Mouse (Mus musculus) ovary, postnatal 10 days (tissue): ENCODE data around the gene Taf8.
A peak's percentile ranks its signal among the peaks of the same experiment; 100 is the strongest.

Source experiments
- DNase-seq: peaks from one replicate; pipeline ENCODE4 v3.0.0; 2022; ENCODE audit warnings: low spot score

The Taf8 gene

DNA sequence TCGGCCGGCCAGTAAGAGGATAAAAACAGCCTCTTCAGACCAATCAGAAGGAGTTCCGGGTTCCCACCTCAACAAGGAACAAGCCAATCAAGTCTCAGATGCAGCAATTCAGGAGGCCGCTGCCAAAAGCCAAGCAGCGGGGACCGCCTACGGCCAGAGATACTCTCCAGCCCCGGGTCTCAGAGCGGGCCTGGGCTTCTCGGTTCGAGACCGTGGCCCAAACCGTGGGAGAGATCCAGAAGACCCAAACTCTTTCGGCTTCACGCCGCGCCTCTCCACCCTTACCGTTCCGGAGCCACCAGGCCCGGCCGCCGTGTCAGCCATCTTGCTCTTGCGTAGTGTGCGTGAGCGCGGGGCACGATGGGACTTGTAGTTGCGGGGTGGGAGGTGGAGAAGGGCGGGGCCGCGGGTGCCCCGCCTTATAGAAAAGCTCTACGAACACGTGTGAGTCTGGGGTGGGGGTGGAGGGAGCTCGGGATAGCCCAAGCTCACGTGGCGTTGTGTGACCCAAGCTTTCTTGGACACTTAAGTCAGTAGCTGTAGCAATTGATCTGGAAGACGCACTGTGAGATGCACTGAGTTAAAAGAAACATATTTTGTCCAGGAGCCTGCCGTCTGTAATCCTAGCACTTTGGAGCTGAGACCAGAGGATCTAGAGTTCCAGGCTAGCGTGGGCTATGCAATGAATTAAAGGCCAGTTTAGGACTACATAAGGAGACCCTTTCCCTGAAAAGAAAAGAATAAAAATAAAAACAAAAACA is at the start of gene Taf8:
Taf8 (minus strand) TSS at position 347 of the 761 bp plus-strand sequence.
- DNase-seq, result peak; percentile 93

DNA sequence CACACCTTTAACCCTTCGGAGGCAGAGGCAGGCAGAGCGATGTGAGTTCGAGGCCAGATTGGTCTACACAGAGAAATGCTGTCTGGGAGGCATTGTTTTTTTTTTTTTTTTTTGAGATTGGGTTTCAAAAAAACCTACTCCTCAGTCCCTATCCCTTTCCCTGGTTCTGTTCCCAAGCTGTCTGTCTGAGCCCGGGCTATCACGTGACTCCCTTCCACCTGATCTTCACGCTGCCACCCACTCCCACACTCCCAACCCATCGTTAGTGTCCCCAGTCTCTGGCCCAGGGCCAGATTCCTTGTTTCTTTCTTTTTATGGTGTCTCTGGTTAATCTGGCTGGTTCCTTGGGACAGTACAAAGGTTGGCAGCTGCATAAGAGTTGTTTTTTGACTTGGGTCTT is 49.0 kb upstream of the Taf8 start:
- no peak for DNase-seq

DNA sequence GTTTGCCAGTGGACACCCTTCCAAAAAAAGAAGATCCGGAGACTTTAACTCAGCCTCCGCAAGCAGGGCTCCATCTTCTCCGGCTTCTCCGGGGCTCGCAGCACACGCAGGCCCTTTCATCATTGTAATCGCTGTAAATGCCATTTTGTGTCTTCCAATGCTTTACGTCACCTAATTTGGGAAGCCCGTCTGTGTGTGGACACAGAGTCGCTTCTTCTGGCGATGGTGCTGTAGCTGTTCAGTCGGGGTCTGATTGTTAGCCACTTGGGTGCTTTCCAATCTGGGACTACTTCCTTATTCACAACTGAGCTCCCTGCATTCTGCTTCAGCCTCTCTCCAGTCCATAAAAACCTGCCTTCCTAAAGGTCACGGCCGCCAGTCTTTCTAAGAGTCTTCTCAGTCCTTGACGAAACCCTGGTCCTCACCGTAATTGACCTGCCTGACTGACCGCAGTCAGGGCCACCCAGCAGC is 43.8 kb upstream of the Taf8 start:
- DNase-seq, result no peak

DNA sequence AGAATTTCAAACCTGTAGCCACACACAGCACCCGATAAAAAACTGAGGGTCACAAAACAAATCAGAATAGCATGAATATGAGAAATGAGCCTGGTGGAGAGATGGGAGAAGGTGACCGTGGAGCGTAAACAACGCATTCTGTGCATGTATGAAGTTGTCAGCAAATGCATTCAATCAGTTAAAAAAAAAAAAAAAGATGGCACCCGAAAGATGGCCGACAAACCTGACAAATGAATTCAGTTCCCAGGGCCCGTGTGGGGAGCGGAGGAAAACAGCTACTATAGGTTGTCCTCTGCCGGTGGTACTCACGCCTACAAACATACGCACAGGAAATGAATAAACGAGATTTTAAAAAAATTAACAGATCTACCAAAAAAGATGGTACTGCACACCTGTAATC is 43.1 kb upstream of the Taf8 start:
- no peak for DNase-seq

DNA sequence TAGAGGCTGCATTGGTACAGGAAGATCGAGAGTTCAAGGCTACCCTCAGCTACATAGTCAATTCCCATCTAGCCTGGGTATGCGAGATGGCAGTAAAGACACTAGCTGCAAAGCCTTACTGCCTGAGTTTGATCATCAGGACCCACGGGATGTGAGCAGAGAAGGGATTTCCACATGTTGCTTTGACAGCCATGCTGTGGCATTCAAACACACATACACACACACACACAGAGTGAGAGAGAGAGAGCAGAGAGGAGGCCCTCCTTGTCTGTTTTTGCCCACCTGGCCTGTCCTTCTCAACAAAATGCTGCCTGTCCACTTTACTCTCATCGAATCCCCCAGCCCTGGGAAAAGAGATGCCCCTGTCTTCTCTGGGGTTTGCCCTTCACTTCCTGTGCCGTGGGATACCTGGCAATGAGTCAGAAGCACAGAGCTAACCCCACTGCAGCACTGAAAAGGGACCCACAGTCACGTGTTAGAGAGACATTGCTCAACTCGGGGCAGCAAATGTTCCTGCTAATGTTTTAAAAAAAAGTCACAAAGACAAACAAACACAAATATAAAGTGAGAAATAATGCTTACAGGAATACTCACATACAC is 41.1 kb upstream of the Taf8 start:
- DNase-seq, result no peak

DNA sequence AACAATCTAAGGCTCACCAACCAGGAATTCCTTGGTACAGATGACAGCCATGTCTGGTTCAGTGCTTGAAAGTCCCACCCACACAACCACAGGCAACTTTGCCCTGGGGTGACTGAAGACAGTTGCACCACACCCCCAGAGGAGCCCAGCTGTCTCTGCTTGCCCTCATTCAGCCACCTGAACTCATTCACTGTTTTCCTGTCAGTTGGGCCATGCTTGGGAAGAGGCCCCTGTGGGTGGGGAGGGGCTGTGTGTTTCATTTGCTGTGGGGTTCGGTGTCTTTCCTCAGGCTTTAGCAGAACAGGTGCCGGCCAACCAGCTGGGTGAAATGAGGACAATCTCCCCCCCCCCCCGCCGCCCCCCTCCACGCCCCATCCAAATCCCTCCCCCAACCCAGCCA is 40.0 kb upstream of the Taf8 start:
- no peak for DNase-seq

DNA sequence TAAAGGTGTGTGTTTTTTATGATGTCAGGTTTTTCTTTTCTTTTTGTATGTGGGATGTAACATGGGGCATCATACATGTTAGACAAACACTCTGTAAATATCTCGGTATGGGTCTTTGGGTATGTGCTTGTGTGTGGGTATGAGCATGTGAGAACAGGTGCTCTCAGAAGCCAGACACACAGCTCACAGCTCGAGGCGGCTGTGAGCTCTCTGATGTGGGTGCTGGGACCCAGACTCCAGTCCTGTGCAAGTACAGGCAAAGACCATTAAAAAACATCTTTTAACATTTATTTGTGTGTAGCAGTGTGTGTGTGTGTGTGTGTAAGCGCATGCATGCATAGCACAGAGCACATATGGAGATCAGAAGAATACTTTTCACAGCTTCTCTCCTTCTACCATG is 37.0 kb upstream of the Taf8 start:
- no peak for DNase-seq

DNA sequence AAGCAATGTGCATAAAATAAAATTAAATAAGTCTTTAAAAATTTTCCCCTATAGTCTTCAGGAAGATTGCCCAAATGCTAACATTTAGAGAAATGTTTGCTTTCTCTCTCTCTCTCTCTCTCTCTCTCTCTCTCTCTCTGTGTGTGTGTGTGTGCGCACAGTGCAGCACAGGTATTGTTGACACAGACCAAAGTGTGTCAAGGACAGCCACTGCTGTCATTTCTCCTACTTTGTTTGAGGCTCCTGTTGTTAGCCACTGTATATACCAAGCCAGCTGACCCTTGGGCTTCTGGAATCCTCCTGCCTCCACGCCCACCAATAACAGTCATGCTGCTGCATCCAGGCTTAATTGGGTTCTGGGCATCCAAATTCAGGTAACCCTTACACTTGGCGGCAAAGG is 36.0 kb upstream of the Taf8 start:
- no peak for DNase-seq

DNA sequence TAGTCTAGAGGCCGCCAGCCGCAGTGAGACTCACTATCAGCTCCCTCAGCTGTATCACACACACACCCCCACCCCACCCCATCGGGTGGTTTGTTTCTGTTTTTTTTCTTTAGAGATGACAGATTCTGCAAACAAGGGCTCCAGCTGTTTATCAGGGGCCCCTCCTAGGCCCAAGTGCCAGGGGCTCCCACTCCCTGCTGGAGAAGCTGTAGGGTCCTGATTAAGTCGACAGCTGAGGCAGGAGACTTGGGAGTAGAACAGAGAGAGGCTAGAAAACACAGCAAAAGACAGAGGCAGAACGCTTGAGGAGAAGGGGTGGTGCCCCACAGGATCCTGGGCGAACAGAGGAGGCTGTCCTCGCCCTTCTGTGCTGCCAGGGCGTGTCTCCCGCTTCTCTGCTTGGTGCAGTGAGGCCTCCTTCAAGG is 33.7 kb upstream of the Taf8 start:
- no peak for DNase-seq

DNA sequence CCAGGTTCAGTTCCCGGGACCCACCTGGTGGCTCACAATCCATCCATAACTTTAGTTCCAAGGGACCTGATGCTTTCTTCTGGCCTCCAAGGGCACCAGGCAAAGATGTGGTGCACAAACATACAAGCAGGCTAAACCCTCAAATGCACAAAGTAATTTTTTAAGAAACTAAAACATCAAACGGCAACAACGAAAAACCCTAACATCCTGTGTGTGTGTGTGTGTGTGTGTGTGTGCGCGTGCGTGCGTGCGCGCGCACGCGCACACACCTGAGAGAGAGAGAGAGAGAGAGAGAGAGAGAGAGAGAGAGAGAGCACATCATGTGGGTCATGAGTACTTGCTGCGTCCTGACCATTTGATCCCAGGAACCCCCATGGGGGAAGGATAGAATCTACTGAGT is 31.6 kb upstream of the Taf8 start:
- DNase-seq, result no peak

DNA sequence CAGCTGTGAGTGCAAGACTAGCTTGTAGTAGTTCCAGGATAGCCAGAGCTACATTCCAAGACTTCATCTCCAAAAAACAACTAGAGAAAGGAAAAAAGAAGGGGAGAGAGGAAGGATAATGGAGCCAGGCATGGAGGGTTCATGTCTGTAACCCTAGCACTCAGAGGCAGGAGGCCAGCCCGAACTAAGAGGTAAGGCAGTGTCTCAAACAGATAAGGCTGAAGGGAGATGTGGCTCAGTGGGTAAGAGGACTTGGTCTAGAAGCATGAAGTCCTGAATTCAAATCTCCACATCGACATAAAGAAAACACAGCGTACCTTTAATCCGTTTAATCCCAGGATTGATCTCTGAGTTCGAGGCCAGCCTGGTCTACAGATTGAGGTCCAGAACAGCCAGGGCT is 30.3 kb upstream of the Taf8 start:
- no peak for DNase-seq

DNA sequence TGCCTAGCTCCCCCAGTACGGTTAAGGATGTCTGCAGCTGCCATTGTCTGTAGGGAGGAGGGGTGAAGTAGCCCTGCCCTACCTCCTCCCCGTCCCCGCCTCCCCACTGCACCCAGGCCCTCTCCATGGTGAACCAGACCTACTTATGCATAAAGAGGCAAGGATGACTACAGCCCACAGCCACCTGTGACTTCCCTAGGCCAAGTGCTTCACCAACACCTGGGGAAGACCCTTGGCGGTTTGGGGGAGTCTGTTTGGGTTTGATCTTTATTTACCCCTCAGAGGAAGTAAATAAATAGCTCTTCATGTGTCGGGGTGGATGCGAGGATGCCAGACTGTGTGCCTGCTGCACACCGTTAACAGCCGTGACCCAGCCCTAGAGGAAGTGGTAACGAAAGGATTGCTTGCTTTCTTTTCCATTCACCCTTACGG is 29.3 kb upstream of the Taf8 start:
- DNase-seq, result no peak

DNA sequence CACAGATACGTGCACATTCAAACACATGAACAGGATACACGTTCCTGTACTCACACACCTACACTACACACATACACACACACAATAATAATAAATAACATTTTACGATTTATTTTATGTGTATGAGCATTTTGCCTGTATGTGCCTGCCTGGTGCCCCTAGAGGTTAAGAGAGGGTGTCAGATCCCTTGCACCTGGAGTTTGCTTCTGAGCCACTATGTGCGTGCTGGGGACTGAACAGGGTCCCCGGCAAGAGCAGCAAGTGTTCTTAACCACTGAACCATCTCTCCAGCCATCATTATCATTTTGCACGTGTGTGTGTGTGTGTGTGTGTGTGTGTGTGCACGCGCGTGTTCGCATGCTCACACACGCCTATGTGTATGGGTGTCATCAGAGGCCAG is 27.5 kb upstream of the Taf8 start:
- DNase-seq, result no peak

DNA sequence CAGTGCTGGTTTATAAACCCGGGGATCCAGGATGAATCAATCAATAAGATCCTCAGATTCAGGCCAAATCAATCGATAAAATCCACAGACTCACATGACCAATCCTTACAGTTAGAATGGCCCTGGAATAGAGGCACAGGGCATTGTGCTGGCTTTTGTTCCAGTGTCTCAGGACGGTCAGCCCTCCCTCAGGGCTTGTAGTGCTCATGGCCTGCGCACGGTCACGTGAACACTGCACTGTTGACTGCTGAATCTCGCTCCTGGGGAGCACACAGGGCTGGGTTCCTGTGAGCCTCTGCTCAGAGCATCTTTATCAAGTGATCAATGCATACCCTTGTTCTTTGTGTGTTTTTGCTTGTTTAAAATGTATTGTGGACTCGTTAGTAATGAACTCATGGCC is 26.8 kb upstream of the Taf8 start:
- DNase-seq, result no peak

DNA sequence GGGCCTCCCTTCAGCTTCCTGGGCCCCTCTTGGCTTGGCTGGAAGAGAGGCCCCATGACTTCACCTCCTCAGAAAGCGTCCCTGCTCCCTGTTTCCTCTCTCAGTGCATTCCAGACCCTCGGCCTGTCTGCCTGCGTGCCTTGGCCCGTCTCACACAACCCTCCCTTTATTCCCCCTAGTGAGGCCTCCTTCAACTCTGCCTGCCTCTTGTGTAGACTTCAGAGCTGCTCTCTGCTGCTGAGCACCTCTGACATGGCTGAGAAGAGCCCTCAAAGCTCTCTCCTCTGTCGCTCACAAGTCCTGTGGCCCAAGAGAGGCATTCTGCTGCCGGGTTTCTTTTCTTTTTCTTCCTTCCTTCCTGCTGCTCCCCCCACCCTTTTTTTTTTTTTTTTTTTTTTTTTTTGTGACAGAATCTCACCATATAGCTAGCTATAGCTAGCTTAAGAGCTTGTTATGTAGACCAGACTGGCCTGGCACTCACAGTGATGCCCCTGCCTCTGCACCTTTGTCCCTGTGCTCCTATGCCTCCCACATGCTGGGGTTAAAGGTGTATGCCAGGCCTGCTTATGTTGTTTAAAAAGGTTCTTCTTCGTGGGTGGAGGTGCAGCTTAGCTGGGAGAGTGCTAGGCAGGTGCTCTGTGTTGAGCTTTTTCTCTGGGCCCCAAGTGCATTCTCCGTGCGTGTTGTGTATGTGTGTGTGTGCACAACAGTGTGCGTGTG is 25.6 kb upstream of the Taf8 start:
- DNase-seq, result no peak

DNA sequence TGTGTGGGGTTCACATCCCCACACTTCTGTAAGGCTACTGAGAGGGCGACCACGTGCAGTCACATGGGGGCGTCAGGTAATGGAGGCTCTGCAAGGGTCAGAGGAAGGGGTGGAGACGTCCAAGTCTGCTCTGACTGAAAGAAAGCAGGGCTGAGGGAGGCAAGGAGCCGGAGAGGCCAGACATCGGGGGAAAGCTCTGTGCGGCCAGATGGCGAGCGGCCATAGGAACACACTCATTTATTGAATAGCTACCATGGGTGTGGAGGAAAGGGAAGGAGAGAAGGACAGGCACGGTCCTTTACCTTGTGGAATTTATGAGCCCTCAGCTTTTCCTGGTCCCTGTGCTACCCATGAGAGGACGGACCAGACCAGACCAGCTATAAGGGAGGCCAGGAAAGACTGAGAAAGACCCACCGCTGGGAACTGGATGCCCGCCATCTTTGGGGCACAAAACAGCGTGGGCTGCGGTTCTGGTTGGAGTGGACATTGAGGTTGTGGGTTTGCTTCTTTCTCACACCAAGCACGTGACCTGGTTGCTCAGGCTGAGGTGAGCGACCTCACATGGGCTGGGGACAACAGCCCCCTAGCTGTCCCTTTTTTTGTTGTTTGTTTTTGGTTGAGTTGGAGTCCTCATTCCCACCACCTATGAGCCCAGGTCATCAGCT is 24.9 kb upstream of the Taf8 start:
- DNase-seq, result no peak

DNA sequence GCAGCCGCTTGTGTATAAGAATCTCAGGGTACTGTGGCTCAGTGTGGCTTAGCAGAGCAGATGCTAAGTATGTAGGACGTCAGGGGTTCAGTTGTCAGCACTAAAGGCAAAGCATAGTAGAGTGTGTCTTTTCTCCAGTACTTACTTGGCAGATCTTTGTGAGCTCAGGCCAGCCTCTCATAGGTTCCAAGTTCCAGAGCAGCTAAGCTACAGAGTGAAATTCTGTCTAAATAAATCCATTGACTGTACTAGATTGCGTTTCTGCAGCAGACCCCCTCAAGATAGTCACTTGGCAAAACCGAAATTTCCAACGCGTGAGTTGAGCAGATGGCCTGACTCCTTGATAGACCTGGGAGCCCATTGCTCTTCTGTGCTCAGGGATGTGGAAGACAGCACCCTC is 22.9 kb upstream of the Taf8 start:
- no peak for DNase-seq

DNA sequence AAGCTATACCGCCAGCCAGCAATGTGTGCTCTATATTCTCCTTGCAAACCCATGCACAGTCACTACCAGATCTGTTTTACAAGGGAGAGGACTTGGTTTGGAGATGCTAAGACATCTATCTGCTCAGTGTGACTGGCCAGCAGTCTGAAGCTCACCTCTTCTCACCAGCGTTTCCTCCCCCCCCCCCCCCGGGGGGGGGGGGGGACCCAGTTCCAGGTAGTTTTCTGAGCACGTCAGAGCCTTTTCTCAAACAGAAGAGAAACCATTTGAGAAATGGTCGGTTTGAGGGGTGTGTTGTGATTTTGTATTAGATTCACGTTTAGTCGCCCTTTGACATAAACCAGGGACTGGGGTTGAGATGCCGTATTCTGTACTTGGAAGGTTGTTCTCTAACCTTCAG is 22.0 kb upstream of the Taf8 start:
- no peak for DNase-seq

DNA sequence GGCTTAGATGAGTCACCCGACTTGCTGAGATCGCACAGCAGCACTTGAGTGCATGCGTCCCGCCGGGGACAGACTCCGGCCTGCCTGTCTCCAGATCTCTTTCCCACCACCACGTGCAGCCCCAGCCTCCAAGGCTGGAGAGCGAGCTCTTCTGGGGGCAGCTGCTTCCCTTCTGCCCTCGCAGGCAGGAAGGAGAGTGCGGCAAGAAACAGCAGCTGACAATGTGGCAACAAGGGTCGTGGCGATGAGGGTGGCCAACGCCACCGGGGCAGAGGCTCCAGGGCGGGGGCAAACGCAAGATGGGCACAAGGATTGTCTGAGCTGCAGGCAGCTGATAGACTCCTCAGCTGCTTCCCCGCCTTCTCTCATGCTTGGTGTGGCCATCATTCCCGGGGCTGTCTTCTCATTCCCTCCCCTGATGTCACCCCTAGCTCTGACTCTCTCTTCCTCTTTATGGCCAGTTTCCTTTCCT is 21.2 kb upstream of the Taf8 start:
- no peak for DNase-seq

DNA sequence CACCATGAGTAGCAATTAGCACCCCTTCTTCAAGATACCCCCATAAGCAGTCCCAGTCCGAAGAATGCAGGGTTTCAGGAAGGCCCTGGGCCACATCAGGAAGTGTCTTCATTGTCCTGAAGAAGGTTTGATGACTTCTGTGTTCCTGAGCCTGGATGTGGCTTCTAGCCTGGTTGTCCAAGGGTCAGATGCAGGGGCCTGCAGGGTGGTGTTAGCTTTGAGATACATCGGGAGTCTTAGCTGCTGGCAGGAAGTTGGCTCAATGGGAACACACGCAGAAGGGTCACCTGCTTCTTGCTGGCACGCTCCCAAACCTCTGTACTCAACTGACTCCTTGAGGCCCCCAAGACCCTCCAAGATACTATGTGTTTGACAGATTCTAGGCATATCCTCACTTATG is 20.4 kb upstream of the Taf8 start:
- DNase-seq, result no peak

DNA sequence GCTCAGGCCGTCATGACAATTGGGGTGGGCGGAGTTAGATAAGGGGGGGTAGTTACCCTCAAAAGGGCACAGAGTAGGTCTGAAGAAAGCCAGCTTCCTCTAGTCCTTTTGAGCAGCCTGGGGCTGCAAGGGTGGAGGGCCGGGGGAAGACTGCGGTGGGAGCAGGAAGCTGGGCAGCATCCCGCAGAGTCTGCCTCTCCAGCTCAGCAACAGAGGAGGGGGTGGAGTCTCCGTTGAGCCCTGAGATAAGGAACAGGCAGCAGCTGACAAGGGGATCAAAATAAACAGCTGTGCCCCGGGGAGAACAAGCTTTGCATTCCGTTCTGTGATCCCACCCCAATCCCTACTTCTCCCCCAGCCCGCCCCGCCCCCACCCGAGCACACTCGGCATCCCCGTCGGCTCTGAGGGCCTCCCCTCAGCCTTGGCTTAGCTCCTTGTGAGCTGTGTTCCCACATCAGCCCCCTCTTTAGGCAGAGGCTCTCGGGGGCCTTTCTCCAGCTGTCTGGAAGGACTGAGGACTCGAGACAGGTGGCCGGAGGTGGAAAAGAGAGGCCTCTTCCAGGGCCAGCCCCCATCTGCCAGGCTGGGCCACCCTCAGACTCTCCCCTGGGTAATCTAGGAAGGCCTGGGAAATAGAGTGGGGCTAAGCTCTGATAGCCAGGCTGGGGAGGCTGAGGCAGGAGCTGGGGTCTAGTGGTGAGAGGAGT is 19.6 kb upstream of the Taf8 start:
- DNase-seq, result no peak

DNA sequence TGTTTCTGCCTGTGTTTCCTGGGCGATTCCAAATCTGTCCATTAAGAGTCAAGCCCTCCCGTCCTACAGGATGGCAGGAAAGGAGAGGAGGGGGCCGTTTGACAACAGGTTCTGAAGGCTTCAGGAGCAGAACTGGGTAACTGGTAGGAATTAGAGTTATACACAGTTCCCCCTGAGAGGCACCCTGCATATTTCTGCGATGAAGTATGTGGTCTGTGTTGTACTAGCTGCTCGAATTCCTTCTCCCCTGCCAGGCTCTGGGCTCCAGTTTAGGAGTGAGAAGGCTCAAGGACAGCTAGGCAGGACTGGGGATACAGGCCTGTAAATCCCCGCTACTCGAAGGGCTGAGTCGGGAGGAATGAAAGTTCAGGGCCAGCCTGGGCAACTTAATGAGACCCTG is 16.1 kb upstream of the Taf8 start:
- DNase-seq, result no peak
